In the genomic region with DNA sequence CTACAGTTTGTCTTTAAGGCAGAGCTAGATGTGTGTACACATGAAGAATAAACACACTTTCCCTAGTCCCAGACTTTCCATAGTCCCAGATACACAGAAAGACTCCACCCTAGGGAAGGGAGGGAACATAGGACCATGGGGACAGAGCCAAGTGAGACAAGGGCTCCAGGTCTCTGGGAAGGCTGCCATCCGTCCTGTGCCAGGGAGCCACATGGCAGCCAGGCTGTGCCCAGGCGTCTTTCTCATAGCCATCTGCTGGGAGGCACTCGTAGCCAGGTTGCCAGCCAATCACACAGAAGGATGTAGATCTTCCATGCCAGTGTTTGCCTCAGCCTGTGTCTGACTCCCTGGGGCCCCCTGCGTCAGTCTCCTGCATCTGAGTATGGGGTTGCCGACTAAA, we compare ENCODE assay signal across 10 mouse cellular contexts.
DNase-seq lines count a peak whose midpoint lies in the region; ATAC-seq and TF ChIP-seq lines count a peak whose summit lies in the region.
"Had no signal": no experiment of that assay in that cellular context is flagged by ENCODE, and none has a peak within 500 bp of the region (broad histone marks: within the 10 kb centered on the region; RNA-seq: fewer than 3 reads in every experiment).

No protein-coding gene starts in this region.

- H3K9ac ChIP-seq in midbrain, embryonic 14.5 days (replicated peaks; ENCODE audit: low read length): no peak overlapping the region
- no peak overlapping the region for H3K9ac ChIP-seq in forebrain, embryonic 16.5 days (replicated peaks; ENCODE audit: low read depth, low read length)
- H3K9ac ChIP-seq in hindbrain, postnatal 0 days (replicated peaks; ENCODE audit: low read length): no peak overlapping the region

- 64% methylated on average over 5 of the region's 5 CpGs for WGBS in midbrain, embryonic 14.5 days
- 75% methylated on average over 5 of the region's 5 CpGs for WGBS in midbrain, embryonic 10.5 days
- 29% methylated on average over 5 of the region's 5 CpGs for WGBS in forebrain, embryonic 16.5 days
- WGBS in hindbrain, postnatal 0 days: 24% methylated on average over 5 of the region's 5 CpGs

- peak; percentile 74 for DNase-seq in midbrain, embryonic 14.5 days
- DNase-seq in midbrain, embryonic 10.5 days (ENCODE audit: low spot score): no peak
- DNase-seq in hindbrain, postnatal 0 days (ENCODE audit: low spot score): peak; percentile 93
- peak; percentile 37 for DNase-seq in lung, postnatal 10 days
- no peak for DNase-seq in testis, postnatal 14 days (ENCODE audit: low spot score)
- DNase-seq in kidney, postnatal 4 days: no peak
- DNase-seq in thymus, postnatal 14 days: no peak

- no peaks in the 10 kb centered on the region for H3K9me3 ChIP-seq in midbrain, embryonic 14.5 days (ENCODE audit: control insufficient read depth, low read length)
- no peaks in the 10 kb centered on the region for H3K9me3 ChIP-seq in midbrain, embryonic 10.5 days (replicated peaks)
- no peaks in the 10 kb centered on the region for H3K9me3 ChIP-seq in forebrain, embryonic 16.5 days (ENCODE audit: control insufficient read depth, low read length)
- H3K9me3 ChIP-seq in hindbrain, postnatal 0 days (ENCODE audit: low read length): 0 out of 2 replicates have a peak, but pooled peaks cover 5% of the 10 kb centered on the region

- H3K36me3 ChIP-seq in midbrain, embryonic 14.5 days (ENCODE audit: control insufficient read depth, insufficient read depth, low read length): no peaks in the 10 kb centered on the region
- H3K36me3 ChIP-seq in midbrain, embryonic 10.5 days: no peaks in the 10 kb centered on the region
- H3K36me3 ChIP-seq in forebrain, embryonic 16.5 days (ENCODE audit: control insufficient read depth, insufficient read depth): no peaks in the 10 kb centered on the region
- H3K36me3 ChIP-seq in hindbrain, postnatal 0 days (ENCODE audit: insufficient read depth, low read length): no peaks in the 10 kb centered on the region

- no peak overlapping the region for H3K4me3 ChIP-seq in midbrain, embryonic 14.5 days (replicated peaks; ENCODE audit: low read depth, low read length)
- no peak overlapping the region for H3K4me3 ChIP-seq in midbrain, embryonic 10.5 days
- H3K4me3 ChIP-seq in forebrain, embryonic 16.5 days (replicated peaks; ENCODE audit: low read length): no peak overlapping the region
- H3K4me3 ChIP-seq in hindbrain, postnatal 0 days (ENCODE audit: low read length): no peak overlapping the region
- H3K4me3 ChIP-seq: megakaryocyte, embryonic 14.5 days had no signal

- no peak; the same call in 1 of the 2 replicates for TF ChIP-seq CTCF in hindbrain, postnatal 0 days (IDR thresholded peaks at IDR 0.05; ENCODE audit: low read depth)

- H3K4me1 ChIP-seq in midbrain, embryonic 14.5 days (ENCODE audit: control insufficient read depth, insufficient read depth, low read length): peaks cover 11% of the 10 kb centered on the region; the same call in 1 of the 2 replicates
- H3K4me1 ChIP-seq in midbrain, embryonic 10.5 days: peaks cover 17% of the 10 kb centered on the region
- peaks cover 37% of the 10 kb centered on the region for H3K4me1 ChIP-seq in forebrain, embryonic 16.5 days (replicated peaks; ENCODE audit: control insufficient read depth, insufficient read depth, low read length)
- peaks cover 40% of the 10 kb centered on the region for H3K4me1 ChIP-seq in hindbrain, postnatal 0 days (ENCODE audit: insufficient read depth, low read length)
- H3K4me1 ChIP-seq: megakaryocyte, embryonic 14.5 days had no signal

- H3K4me2 ChIP-seq in midbrain, embryonic 14.5 days (ENCODE audit: low read length): no peak overlapping the region
- H3K4me2 ChIP-seq in forebrain, embryonic 16.5 days (ENCODE audit: low read length): peak overlapping the region; percentile 9; the same call in 1 of the 2 replicates
- 0 out of 2 replicates have a peak overlapping the region, but pooled peaks have one; percentile 13 for H3K4me2 ChIP-seq in hindbrain, postnatal 0 days (ENCODE audit: low read depth, low read length)

- no peak overlapping the region for H3K27ac ChIP-seq in midbrain, embryonic 14.5 days (replicated peaks; ENCODE audit: low read depth, low read length)
- no peak overlapping the region for H3K27ac ChIP-seq in midbrain, embryonic 10.5 days (replicated peaks)
- H3K27ac ChIP-seq in forebrain, embryonic 16.5 days (ENCODE audit: low read length): peak overlapping the region; percentile 79
- no peak overlapping the region for H3K27ac ChIP-seq in hindbrain, postnatal 0 days

- no peaks in the 10 kb centered on the region for H3K27me3 ChIP-seq in midbrain, embryonic 14.5 days (ENCODE audit: control insufficient read depth, insufficient read depth, low read length)
- H3K27me3 ChIP-seq in midbrain, embryonic 10.5 days (ENCODE audit: low read depth, poor library complexity, severe bottlenecking): peaks cover 50% of the 10 kb centered on the region
- H3K27me3 ChIP-seq in forebrain, embryonic 16.5 days (replicated peaks; ENCODE audit: control insufficient read depth, insufficient read depth, low read length): no peaks in the 10 kb centered on the region
- H3K27me3 ChIP-seq in hindbrain, postnatal 0 days (ENCODE audit: insufficient read depth, low read length): no peaks in the 10 kb centered on the region; the same call in 1 of the 2 replicates

- peak; percentile 79 for ATAC-seq in midbrain, embryonic 14.5 days (ENCODE audit: low FRiP score, low TSS enrichment)
- peak; percentile 94 for ATAC-seq in forebrain, embryonic 16.5 days
- peak; percentile 88 for ATAC-seq in hindbrain, postnatal 0 days
- ATAC-seq: Patski had no signal

Comparison
In these comparisons a context has a peak if more than half of its experiments do, and no peak if none do; other contexts are left out.
1. DNase-seq: peak in midbrain, embryonic 14.5 days (single experiment), hindbrain, postnatal 0 days (single experiment) and lung, postnatal 10 days (single experiment); none in midbrain, embryonic 10.5 days (single experiment), testis, postnatal 14 days (single experiment), kidney, postnatal 4 days (0 of 2) and thymus, postnatal 14 days (single experiment).
2. Peak in every context shown above with its lines, with median percentiles within 50 percentile points of each other: ATAC-seq.